Mouse (Mus musculus): ENCODE results near the gene Gpr87. TPM values are rescaled to one million over a fixed set of nuclear protein-coding genes. Genes with fewer than 3 reads are reported as not detected.

Gene Gpr87
- polyA plus RNA-seq (2014; fragmentation: Nextera tagmentation; extraction: Ambion mirVana): not detected in 2 replicates

DNA sequence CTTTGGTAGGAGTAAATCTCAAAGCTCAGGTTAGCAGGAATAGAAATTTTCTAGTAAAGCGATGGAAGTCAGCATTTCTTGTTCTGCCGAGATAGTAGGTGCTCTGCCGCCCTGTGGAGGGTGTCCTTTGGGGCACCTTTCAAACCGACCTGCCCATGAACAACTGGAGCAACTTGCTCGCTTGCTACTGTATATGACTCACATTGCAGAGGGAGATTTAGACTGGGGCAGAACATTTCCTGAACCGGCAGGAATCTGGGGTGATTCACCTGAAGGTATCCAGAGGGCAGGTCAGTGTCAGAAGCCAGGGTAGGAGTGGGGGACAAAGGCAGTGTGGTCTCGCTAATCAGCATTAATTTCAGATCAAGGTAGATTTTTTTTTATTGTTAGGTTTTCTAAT is at the start of gene Gpr87:
Gpr87 (minus strand) TSS at position 167 of the 400 bp plus-strand sequence.
- H3K27ac ChIP-seq (ENCODE audit: low read depth, low read length): no peak within 1 kb of the TSS
- H3K27me3 ChIP-seq (ENCODE audit: control insufficient read depth, insufficient read depth, low read length): no peaks in the 10 kb centered on the region
- H3K36me3 ChIP-seq (ENCODE audit: control insufficient read depth, insufficient read depth, low read length): no peaks in the 10 kb centered on the region
- 91% methylated on average over 7 of the region's 7 CpGs for WGBS
- no peak within 1 kb of the TSS for H3K4me3 ChIP-seq (ENCODE audit: low read depth, low read length)
- no peak within 1 kb of the TSS for H3K9ac ChIP-seq (ENCODE audit: low read length)
- no peaks in the 10 kb centered on the region for H3K4me1 ChIP-seq (replicated peaks; ENCODE audit: control insufficient read depth, insufficient read depth, low read length)
- H3K4me2 ChIP-seq (ENCODE audit: low read depth, low read length, severe bottlenecking): no peak within 1 kb of the TSS
- H3K9me3 ChIP-seq (ENCODE audit: control insufficient read depth, low read length): no peaks in the 10 kb centered on the region
- DNase-seq (ENCODE audit: low spot score) (no peak), ATAC-seq (replicated peaks; ENCODE audit: low FRiP score) (no peak)

DNA sequence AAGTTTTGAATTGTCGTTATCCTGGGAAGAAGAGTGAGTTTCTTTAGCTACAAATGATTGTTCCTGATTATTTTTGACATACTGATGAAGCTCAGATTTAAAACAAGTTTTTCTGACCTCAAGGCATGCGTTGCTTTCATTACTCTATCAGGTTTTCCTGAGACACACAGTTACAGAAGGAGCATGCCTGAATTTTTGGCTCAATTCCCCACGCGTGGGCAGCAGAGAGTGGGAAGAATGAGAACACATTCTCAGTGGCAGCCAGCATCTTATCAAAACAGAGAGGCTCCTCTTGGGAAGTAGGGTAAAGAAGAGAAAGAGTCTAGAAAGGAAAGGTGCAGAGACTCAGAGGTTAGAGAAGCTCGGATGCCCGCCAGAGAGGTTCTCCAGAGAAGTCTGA is 48.5 kb upstream of the Gpr87 start:
- H3K9me3 ChIP-seq (ENCODE audit: control insufficient read depth, low read length): no peaks in the 10 kb centered on the region
- WGBS: 84% methylated on average over 6 of the region's 6 CpGs
- no peak overlapping the region for H3K4me3 ChIP-seq (ENCODE audit: low read depth, low read length)
- H3K4me2 ChIP-seq (ENCODE audit: low read depth, low read length, severe bottlenecking): no peak overlapping the region
- H3K9ac ChIP-seq (ENCODE audit: low read length): no peak overlapping the region
- no peaks in the 10 kb centered on the region for H3K27me3 ChIP-seq (ENCODE audit: control insufficient read depth, insufficient read depth, low read length)
- DNase-seq (ENCODE audit: low spot score): no peak
- no peak overlapping the region for H3K27ac ChIP-seq (ENCODE audit: low read depth, low read length)
- ATAC-seq (replicated peaks; ENCODE audit: low FRiP score): no peak
- H3K4me1 ChIP-seq (replicated peaks; ENCODE audit: control insufficient read depth, insufficient read depth, low read length): no peaks in the 10 kb centered on the region
- H3K36me3 ChIP-seq (ENCODE audit: control insufficient read depth, insufficient read depth, low read length): no peaks in the 10 kb centered on the region

DNA sequence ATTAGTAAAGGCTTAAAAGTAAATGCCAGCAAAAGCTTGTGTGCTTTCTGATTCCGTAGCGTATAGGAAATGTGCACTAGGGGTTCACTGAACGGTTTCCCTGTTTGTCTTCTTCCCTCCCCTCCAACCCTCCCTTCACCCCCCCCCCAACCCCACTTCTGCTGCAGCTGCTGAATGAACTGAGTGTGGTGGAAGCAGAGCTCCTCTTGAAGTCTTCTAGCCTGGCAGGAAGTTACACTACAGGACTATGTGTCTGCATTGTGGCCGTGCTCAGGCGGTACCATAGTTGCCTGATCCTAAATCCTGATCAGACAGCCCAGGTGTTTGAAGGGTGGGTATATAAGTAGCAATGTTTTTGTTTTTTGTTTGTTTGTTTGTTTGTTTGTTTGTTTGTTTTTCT is 40.0 kb upstream of the Gpr87 start:
- Histone ChIP-seq H3K4me1 (replicated peaks; ENCODE audit: control insufficient read depth, insufficient read depth, low read length) (no peaks in the 10 kb centered on the region), H3K4me3 (ENCODE audit: low read depth, low read length) (no peak overlapping the region), H3K9me3 (ENCODE audit: control insufficient read depth, low read length) (no peaks in the 10 kb centered on the region), H3K4me2 (ENCODE audit: low read depth, low read length, severe bottlenecking) (no peak overlapping the region), H3K36me3 (ENCODE audit: control insufficient read depth, insufficient read depth, low read length) (no peaks in the 10 kb centered on the region), H3K27ac (ENCODE audit: low read depth, low read length) (no peak overlapping the region), H3K27me3 (ENCODE audit: control insufficient read depth, insufficient read depth, low read length) (no peaks in the 10 kb centered on the region), H3K9ac (ENCODE audit: low read length) (no peak overlapping the region)
- ATAC-seq (replicated peaks; ENCODE audit: low FRiP score) (no peak), DNase-seq (ENCODE audit: low spot score) (no peak)
- 78% methylated on average over 5 of the region's 5 CpGs for whole genome bisulfite sequencing

DNA sequence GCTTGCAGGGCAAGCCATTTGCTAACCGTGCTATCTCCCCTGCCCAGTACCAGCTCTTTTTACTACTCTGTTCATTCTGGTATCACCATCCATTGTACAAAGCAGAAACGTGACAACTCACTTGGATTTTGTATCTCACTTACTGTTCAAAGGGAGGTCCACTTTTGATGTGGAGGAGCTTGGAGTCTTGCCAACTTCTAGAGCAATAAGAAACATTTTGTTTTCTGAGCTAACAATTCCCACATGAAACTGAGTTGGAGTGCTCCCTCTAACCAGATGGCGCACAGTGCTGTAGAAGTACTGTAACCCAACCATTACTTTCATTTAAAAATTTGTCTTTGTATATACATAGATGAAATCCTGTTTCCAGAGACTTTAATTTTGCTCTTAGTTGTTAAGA is 36.0 kb upstream of the Gpr87 start:
- Histone ChIP-seq H3K4me3 (ENCODE audit: low read depth, low read length) (no peak overlapping the region), H3K36me3 (ENCODE audit: control insufficient read depth, insufficient read depth, low read length) (no peaks in the 10 kb centered on the region), H3K9ac (ENCODE audit: low read length) (no peak overlapping the region), H3K27me3 (ENCODE audit: control insufficient read depth, insufficient read depth, low read length) (no peaks in the 10 kb centered on the region), H3K4me2 (ENCODE audit: low read depth, low read length, severe bottlenecking) (no peak overlapping the region), H3K27ac (ENCODE audit: low read depth, low read length) (no peak overlapping the region), H3K4me1 (replicated peaks; ENCODE audit: control insufficient read depth, insufficient read depth, low read length) (no peaks in the 10 kb centered on the region), H3K9me3 (ENCODE audit: control insufficient read depth, low read length) (no peaks in the 10 kb centered on the region)
- WGBS: 84% methylated on average over 3 of the region's 3 CpGs
- DNase-seq (ENCODE audit: low spot score) (no peak), ATAC-seq (replicated peaks; ENCODE audit: low FRiP score) (no peak)

DNA sequence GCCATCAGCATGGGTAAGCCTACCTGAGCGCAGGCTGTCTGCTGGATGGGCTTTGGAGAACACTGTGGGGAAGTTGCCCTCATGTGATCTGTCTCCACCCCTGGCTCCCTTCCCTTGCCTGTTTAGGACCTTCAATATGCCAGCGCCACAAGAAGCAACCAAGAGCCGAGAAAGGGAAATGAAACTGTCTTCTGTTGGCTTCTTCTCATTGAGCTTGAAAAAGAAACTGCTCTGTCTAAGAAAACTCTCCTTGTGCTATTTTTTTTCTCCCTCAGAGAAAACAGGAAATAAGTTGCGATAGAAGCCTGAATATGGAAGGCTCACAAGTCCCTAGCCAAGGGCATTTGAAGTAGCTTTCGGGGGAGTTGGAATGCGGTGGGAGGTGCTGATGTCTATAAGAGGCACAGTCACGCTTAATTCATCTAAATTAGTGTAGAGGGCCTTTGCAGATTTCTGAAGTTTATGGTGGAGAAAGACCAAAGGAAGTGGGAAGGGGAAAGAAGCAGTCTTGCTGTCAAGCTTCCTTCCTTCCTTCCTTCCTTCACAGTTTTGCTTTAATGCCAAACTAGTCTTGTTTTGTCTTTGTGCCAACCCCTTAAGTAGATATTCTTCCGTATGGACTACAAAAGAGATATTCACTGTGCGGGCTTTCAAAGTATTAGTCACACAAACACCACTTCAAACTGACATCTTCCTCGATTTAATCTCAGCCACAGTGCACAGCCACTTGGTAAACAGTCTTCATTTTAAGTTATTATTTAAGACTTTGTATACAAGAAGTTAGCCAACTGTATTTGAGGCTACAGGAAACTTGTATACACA is 34.0 kb upstream of the Gpr87 start:
- H3K4me1 ChIP-seq (replicated peaks; ENCODE audit: control insufficient read depth, insufficient read depth, low read length): no peaks in the 10 kb centered on the region
- no peak overlapping the region for H3K4me3 ChIP-seq (ENCODE audit: low read depth, low read length)
- H3K9me3 ChIP-seq (ENCODE audit: control insufficient read depth, low read length): no peaks in the 10 kb centered on the region
- no peak overlapping the region for H3K27ac ChIP-seq (ENCODE audit: low read depth, low read length)
- no peaks in the 10 kb centered on the region for H3K36me3 ChIP-seq (ENCODE audit: control insufficient read depth, insufficient read depth, low read length)
- DNase-seq (ENCODE audit: low spot score) (no peak), ATAC-seq (replicated peaks; ENCODE audit: low FRiP score) (no peak)
- H3K27me3 ChIP-seq (ENCODE audit: control insufficient read depth, insufficient read depth, low read length): no peaks in the 10 kb centered on the region
- 80% methylated on average over 10 of the region's 10 CpGs for WGBS
- H3K4me2 ChIP-seq (ENCODE audit: low read depth, low read length, severe bottlenecking): no peak overlapping the region
- H3K9ac ChIP-seq (ENCODE audit: low read length): no peak overlapping the region

DNA sequence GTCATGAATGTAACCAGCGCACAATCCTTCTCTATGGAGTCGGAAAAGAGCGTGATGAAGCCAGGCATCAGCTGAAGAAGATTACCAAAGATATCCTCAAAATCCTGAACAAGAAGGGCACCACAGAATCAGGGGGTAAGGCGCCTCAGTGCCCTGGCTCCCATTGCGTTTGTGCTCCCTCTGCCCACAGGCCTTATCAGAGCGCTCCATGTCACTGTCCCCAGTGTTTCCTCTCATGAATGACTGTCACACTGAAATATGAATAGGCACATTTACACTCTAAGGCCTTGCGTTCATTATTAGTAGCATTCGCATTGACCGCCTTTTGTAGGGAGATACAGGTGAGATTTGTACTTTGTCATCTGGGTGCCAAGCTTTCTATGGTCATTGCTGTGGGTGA is 32.8 kb upstream of the Gpr87 start:
- Histone ChIP-seq H3K27ac (ENCODE audit: low read depth, low read length) (no peak overlapping the region), H3K4me1 (replicated peaks; ENCODE audit: control insufficient read depth, insufficient read depth, low read length) (no peaks in the 10 kb centered on the region), H3K4me3 (ENCODE audit: low read depth, low read length) (no peak overlapping the region), H3K36me3 (ENCODE audit: control insufficient read depth, insufficient read depth, low read length) (no peaks in the 10 kb centered on the region), H3K27me3 (ENCODE audit: control insufficient read depth, insufficient read depth, low read length) (no peaks in the 10 kb centered on the region), H3K9me3 (ENCODE audit: control insufficient read depth, low read length) (no peaks in the 10 kb centered on the region), H3K9ac (ENCODE audit: low read length) (no peak overlapping the region), H3K4me2 (ENCODE audit: low read depth, low read length, severe bottlenecking) (no peak overlapping the region)
- DNase-seq (ENCODE audit: low spot score) (no peak), ATAC-seq (replicated peaks; ENCODE audit: low FRiP score) (no peak)
- WGBS: 97% methylated on average over 9 of the region's 9 CpGs

DNA sequence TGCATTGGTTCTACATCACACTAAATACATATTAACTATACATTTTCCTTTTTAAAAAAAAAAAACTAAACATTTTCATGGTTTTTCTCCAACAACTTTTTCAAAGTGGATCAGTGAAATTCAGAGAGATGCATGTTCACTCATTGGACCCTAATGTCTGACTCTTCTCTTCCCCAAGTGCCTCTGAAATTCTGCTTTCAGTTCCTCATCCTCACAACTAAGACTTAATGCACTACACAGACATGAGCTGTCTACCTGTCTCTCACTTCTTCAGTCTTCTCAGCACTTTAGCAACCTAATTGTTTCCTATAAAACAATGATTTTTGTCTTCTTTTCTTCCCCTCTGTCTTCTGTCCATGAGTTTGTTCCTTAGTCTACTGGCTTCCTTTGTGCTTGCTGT is 30.5 kb upstream of the Gpr87 start:
- no peaks in the 10 kb centered on the region for H3K9me3 ChIP-seq (ENCODE audit: control insufficient read depth, low read length)
- H3K36me3 ChIP-seq (ENCODE audit: control insufficient read depth, insufficient read depth, low read length): no peaks in the 10 kb centered on the region
- no peak overlapping the region for H3K9ac ChIP-seq (ENCODE audit: low read length)
- no peaks in the 10 kb centered on the region for H3K4me1 ChIP-seq (replicated peaks; ENCODE audit: control insufficient read depth, insufficient read depth, low read length)
- no peak overlapping the region for H3K27ac ChIP-seq (ENCODE audit: low read depth, low read length)
- no peak overlapping the region for H3K4me2 ChIP-seq (ENCODE audit: low read depth, low read length, severe bottlenecking)
- no peaks in the 10 kb centered on the region for H3K27me3 ChIP-seq (ENCODE audit: control insufficient read depth, insufficient read depth, low read length)
- ATAC-seq (replicated peaks; ENCODE audit: low FRiP score) (no peak), DNase-seq (ENCODE audit: low spot score) (no peak)
- H3K4me3 ChIP-seq (ENCODE audit: low read depth, low read length): no peak overlapping the region

DNA sequence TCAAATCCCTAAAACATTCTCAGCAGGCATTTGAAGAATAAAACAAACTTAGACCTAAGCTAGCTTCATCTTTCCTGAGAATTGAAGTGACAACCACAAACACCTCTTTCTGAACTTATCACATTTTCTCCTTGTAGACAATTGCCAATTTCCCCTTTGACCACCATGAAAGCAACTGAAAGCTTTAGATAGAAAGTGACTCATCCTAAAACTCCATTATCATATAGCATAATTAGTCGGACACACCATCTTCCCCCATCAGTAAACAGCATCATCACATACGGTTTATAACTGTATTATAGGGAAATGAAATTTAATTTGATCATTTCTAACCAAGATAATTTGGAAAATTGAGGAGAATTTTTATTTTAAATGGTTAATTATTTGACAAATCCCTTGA is 27.4 kb upstream of the Gpr87 start:
- Histone ChIP-seq H3K9me3 (ENCODE audit: control insufficient read depth, low read length) (no peaks in the 10 kb centered on the region), H3K36me3 (ENCODE audit: control insufficient read depth, insufficient read depth, low read length) (no peaks in the 10 kb centered on the region), H3K27ac (ENCODE audit: low read depth, low read length) (no peak overlapping the region), H3K4me3 (ENCODE audit: low read depth, low read length) (no peak overlapping the region), H3K4me1 (replicated peaks; ENCODE audit: control insufficient read depth, insufficient read depth, low read length) (no peaks in the 10 kb centered on the region), H3K4me2 (ENCODE audit: low read depth, low read length, severe bottlenecking) (no peak overlapping the region), H3K27me3 (ENCODE audit: control insufficient read depth, insufficient read depth, low read length) (no peaks in the 10 kb centered on the region), H3K9ac (ENCODE audit: low read length) (no peak overlapping the region)
- ATAC-seq (replicated peaks; ENCODE audit: low FRiP score) (no peak), DNase-seq (ENCODE audit: low spot score) (no peak)
- 86% methylated on average over 2 of the region's 2 CpGs for WGBS

DNA sequence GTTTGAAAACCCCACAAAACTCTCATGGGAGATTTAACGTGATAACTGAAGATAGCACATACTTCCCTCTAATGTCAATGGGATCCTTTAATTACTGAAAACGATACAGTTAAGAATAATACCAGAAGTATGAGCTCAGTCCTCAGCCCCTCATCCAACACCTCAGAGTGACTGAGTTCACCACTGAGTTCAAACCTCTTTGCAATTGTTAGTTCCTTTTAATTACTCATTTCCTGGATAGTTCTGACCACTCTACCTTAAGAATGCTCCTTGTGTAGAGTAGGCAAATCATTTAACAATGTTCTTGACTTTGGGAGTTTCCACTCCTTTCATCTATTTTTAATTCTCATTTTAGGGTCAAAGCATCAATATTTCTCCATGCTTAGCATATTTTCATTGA is 24.4 kb upstream of the Gpr87 start:
- ATAC-seq (replicated peaks; ENCODE audit: low FRiP score): no peak
- no peaks in the 10 kb centered on the region for H3K36me3 ChIP-seq (ENCODE audit: control insufficient read depth, insufficient read depth, low read length)
- no peak overlapping the region for H3K4me3 ChIP-seq (ENCODE audit: low read depth, low read length)
- H3K9ac ChIP-seq (ENCODE audit: low read length): no peak overlapping the region
- WGBS: 89% methylated on average over 2 of the region's 2 CpGs
- H3K27me3 ChIP-seq (ENCODE audit: control insufficient read depth, insufficient read depth, low read length): no peaks in the 10 kb centered on the region
- no peak overlapping the region for H3K27ac ChIP-seq (ENCODE audit: low read depth, low read length)
- H3K9me3 ChIP-seq (ENCODE audit: control insufficient read depth, low read length): no peaks in the 10 kb centered on the region
- no peak overlapping the region for H3K4me2 ChIP-seq (ENCODE audit: low read depth, low read length, severe bottlenecking)
- no peak for DNase-seq (ENCODE audit: low spot score)
- H3K4me1 ChIP-seq (replicated peaks; ENCODE audit: control insufficient read depth, insufficient read depth, low read length): no peaks in the 10 kb centered on the region

Data from forebrain, embryonic 11.5 days (tissue).